ENCODE assay signal across 7 mouse cellular contexts in the genomic region with DNA sequence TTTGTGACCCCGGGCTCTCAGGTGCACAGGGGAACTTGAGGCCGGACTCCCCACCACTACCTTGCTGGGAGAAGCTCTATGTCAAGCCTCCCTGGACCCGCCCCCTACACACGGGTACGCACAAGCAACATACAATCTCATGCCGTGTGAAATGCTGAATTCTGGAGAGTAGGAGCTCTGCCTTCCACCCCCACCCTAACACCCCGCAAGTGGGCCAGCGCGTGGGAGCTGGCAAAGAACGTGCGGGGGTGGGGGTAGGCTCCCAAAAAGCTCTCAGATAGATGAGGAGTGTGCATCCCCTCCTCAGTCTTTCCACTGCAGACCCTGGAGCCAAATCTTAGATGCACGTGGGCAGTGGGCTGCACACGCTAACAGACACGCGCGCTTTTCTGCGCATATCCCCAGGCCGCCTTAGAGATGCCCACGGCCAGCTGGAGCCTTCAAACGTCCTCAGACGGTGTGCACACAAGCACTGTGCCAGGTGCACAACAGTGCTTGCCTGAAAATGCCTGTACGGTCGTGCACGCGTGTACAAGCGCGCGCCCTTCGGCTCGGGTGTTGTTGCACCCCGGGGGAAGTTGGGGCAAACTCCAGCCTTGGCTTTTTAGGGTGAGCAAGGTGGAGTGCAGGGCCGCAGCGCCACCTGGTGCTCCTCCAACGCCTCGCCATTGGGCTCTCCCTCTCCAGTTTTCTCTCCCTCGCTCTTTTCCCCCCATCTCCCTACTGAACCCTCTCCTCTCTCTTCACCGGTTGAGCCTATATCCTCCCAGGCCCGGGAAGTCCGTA. TPM values are rescaled to one million over a fixed set of nuclear protein-coding genes. Genes with fewer than 3 reads are reported as not detected.
DNase-seq lines count a peak whose midpoint lies in the region; ATAC-seq and TF ChIP-seq lines count a peak whose summit lies in the region.

No protein-coding gene starts in this region.

- TF ChIP-seq CTCF in midbrain, postnatal 0 days (IDR thresholded peaks at IDR 0.05), result peak; percentile 94

- H3K9me3 ChIP-seq in kidney, embryonic 14.5 days (ENCODE audit: control insufficient read depth, low read length), result no peaks in the 10 kb centered on the region
- no peaks in the 10 kb centered on the region for H3K9me3 ChIP-seq in limb, embryonic 14.5 days (ENCODE audit: control insufficient read depth, low read length)
- no peaks in the 10 kb centered on the region for H3K9me3 ChIP-seq in midbrain, postnatal 0 days (ENCODE audit: low read length)

- H3K27ac ChIP-seq in kidney, embryonic 14.5 days (ENCODE audit: low read depth, low read length), result no peak overlapping the region
- H3K27ac ChIP-seq in limb, embryonic 14.5 days (replicated peaks; ENCODE audit: low read depth, low read length), result no peak overlapping the region
- H3K27ac ChIP-seq in midbrain, postnatal 0 days (ENCODE audit: low read depth, low read length), result peak overlapping the region; percentile 74

- H3K9ac ChIP-seq in kidney, embryonic 14.5 days (ENCODE audit: low read depth, low read length), result no peak overlapping the region
- H3K9ac ChIP-seq in limb, embryonic 14.5 days (ENCODE audit: low read depth, low read length, severe bottlenecking), result peak overlapping the region; percentile 28; the same call in 1 of the 2 replicates
- H3K9ac ChIP-seq in midbrain, postnatal 0 days (replicated peaks; ENCODE audit: low read length, poor library complexity, severe bottlenecking), result peak overlapping the region; percentile 80

- peaks cover 15% of the 10 kb centered on the region for H3K4me1 ChIP-seq in kidney, embryonic 14.5 days (ENCODE audit: control insufficient read depth, insufficient read depth, low read length)
- H3K4me1 ChIP-seq in limb, embryonic 14.5 days (ENCODE audit: control insufficient read depth, insufficient read depth, low read length), result peaks cover 5% of the 10 kb centered on the region
- peaks cover 5% of the 10 kb centered on the region; the same call in 1 of the 2 replicates for H3K4me1 ChIP-seq in midbrain, postnatal 0 days (ENCODE audit: insufficient read depth, low read length)

- WGBS in kidney, embryonic 14.5 days, result 1% methylated on average over 39 of the region's 39 CpGs
- WGBS in limb, embryonic 14.5 days, result 3% methylated on average over 39 of the region's 39 CpGs
- 1% methylated on average over 39 of the region's 39 CpGs for WGBS in midbrain, postnatal 0 days

- DNase-seq in adrenal gland, adult 8-10 months, result peak; percentile 38
- DNase-seq in cerebellum, postnatal 10 days, result peak; percentile 93 to 94
- DNase-seq in frontal cortex, postnatal 14 days (ENCODE audit: low spot score in 2 of 2), result peak; percentile 64 to 66
- DNase-seq in limb, embryonic 14.5 days (ENCODE audit: low spot score), result peak; percentile 75
- DNase-seq in midbrain, postnatal 0 days (ENCODE audit: low spot score), result peak; percentile 87
- peak; percentile 31 to 70 for DNase-seq in urinary bladder, postnatal 4 days (ENCODE audit: low spot score in 2 of 2)

- H3K36me3 ChIP-seq in kidney, embryonic 14.5 days (ENCODE audit: control insufficient read depth, insufficient read depth, low read length), result no peaks in the 10 kb centered on the region
- no peaks in the 10 kb centered on the region for H3K36me3 ChIP-seq in limb, embryonic 14.5 days (ENCODE audit: control insufficient read depth, insufficient read depth, low read length)
- H3K36me3 ChIP-seq in midbrain, postnatal 0 days (ENCODE audit: insufficient read depth, low read length), result no peaks in the 10 kb centered on the region

- H3K4me2 ChIP-seq in kidney, embryonic 14.5 days (replicated peaks; ENCODE audit: low read depth, low read length), result peak overlapping the region; percentile 77
- peak overlapping the region; percentile 61 for H3K4me2 ChIP-seq in limb, embryonic 14.5 days (replicated peaks; ENCODE audit: low read depth, low read length, severe bottlenecking)
- H3K4me2 ChIP-seq in midbrain, postnatal 0 days (ENCODE audit: low read depth, low read length, poor library complexity, severe bottlenecking), result peak overlapping the region; percentile 90

- peak overlapping the region; percentile 38 for H3K4me3 ChIP-seq in kidney, embryonic 14.5 days (ENCODE audit: low read length)
- peak overlapping the region; percentile 36 for H3K4me3 ChIP-seq in limb, embryonic 14.5 days (replicated peaks; ENCODE audit: low read length)
- peak overlapping the region; percentile 69 for H3K4me3 ChIP-seq in midbrain, postnatal 0 days (ENCODE audit: low read depth, low read length)

- peaks cover 54% of the 10 kb centered on the region for H3K27me3 ChIP-seq in kidney, embryonic 14.5 days (ENCODE audit: control insufficient read depth, insufficient read depth, low read length)
- peaks cover 68% of the 10 kb centered on the region for H3K27me3 ChIP-seq in limb, embryonic 14.5 days (ENCODE audit: control insufficient read depth, insufficient read depth, low read length)
- peaks cover 16% of the 10 kb centered on the region for H3K27me3 ChIP-seq in midbrain, postnatal 0 days (ENCODE audit: insufficient read depth, low read length)

- ATAC-seq in kidney, embryonic 14.5 days (ENCODE audit: low FRiP score, low TSS enrichment), result peak; percentile 61
- peak; percentile 70 for ATAC-seq in limb, embryonic 14.5 days (ENCODE audit: low FRiP score, low read depth)
- peak; percentile 73 for ATAC-seq in midbrain, postnatal 0 days (ENCODE audit: low FRiP score)

- no peak for TF ChIP-seq POLR2A in limb, embryonic 14.5 days (IDR thresholded peaks at IDR 0.05; ENCODE audit: borderline replicate concordance, extremely low read depth, insufficient read depth, insufficient read length)

RNA-seq across cellular contexts. Expression of a gene that starts 1.9 kb away (rescaled TPM):
- total RNA-seq in adrenal gland, adult 8-10 months (2022), result 1 to 10 TPM; 1.4 to 3.8 (median 2.4) TPM
- polyA plus RNA-seq in kidney, embryonic 14.5 days (2014; fragmentation: Nextera tagmentation; extraction: Ambion mirVana), result 0.16 and 0.42 TPM in 2 replicates
- 0.64 and 0.86 TPM in 2 replicates for polyA plus RNA-seq in limb, embryonic 14.5 days (2012; rRNA removed)
- 1.9 and 2.0 TPM in 2 replicates for polyA plus RNA-seq in limb, embryonic 14.5 days (2014; fragmentation: Nextera tagmentation; extraction: Ambion mirVana)
- total RNA-seq in midbrain, postnatal 0 days (2014; rRNA removed), result 10.5 and 20.7 TPM in 2 replicates
- 3.7 and 6.1 TPM in 2 replicates for polyA plus RNA-seq in midbrain, postnatal 0 days (2015; fragmentation: Nextera tagmentation; extraction: Ambion mirVana)

Comparison
In these comparisons a context has a peak if more than half of its experiments do, and no peak if none do; other contexts are left out.
1. DNase-seq: peak in every context shown above with its lines; median percentile 94 in cerebellum, postnatal 10 days; 87 in midbrain, postnatal 0 days; 75 in limb, embryonic 14.5 days; 65 in frontal cortex, postnatal 14 days; 50 in urinary bladder, postnatal 4 days; 38 in adrenal gland, adult 8-10 months.